Mouse (Mus musculus): ENCODE data around the gene Nell2. TPM values are rescaled to one million over a fixed set of nuclear protein-coding genes. Genes with fewer than 3 reads are reported as not detected.

Gene Nell2
- 55.6 and 74.8 TPM in 2 replicates for polyA plus RNA-seq (2012; rRNA removed)

GRCm38 (mm10) chr15:95527948-95528861 lies at the start of gene Nell2:
Nell2 (minus strand) TSS chr15:95528559.

Other genes with a start within 250 kb of the Nell2 start
- gene Dbx2, start 127.4 kb upstream of the Nell2 start, polyA plus RNA-seq (2012; rRNA removed), result 0.87 and 1.3 TPM in 2 replicates

Data from central nervous system, embryonic 11.5 days (tissue).